Mouse (Mus musculus) brain, embryonic 14.5 days (tissue): Measurements from ENCODE around the gene Samd14.

ENCODE experiments used
- CTCF ChIP-seq: fragments of 200-500 bp; IDR thresholded peaks from 2 replicates; pipeline ENCODE4 v1.5.1; 2012; ENCODE audit warnings: inconsistent platforms, mild to moderate bottlenecking, moderate library complexity, borderline replicate concordance; ENCODE audit not compliant: insufficient read depth, insufficient read length; ENCODE audit errors: extremely low read depth
- POLR2A ChIP-seq: fragments of 200-500 bp; IDR thresholded peaks from 2 replicates; pipeline ENCODE4 v1.6.1; 2012; ENCODE audit warnings: mild to moderate bottlenecking, inconsistent platforms, borderline replicate concordance; ENCODE audit not compliant: poor library complexity, insufficient read depth, insufficient read length, severe bottlenecking; ENCODE audit errors: extremely low read depth

GRCm38 (mm10) chr11:95072136-95072535 lies 62.5 kb downstream of the Samd14 start:
- no peak for TF ChIP-seq CTCF
- TF ChIP-seq POLR2A, result no peak
